Comparison of ENCODE assay signal across 1 mouse cellular context in the genomic region with DNA sequence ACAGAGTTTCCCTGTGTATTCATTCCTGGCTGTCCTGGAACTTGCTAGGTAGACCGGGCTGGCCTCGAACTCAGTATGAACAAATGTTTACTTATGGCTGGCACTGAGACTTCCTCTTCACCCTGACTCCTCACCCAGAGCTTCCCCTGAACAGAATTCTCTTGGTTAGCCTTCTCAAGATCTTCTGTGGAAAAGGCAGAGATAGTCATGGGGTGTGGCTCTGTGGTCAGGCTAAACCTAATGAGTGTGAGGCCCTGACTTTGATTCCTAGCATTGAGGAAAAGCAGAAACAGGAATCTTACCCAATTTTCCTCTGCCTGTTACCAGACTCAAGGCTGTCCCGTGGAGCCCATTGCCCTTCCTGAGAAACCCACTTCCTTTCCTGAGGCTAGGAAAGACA.
TF ChIP-seq lines count a peak whose summit lies in the region.

No protein-coding gene starts in this region.

TF ChIP-seq in myocyte, 11 proteins besides CTCF, POLR2A, EP300 and RAD21:
- no peak for TF ChIP-seq MYOD1 (IDR thresholded peaks at IDR 0.05; ENCODE audit: control insufficient read depth in 1 of 3, insufficient read length in 2 of 3, low read depth in 2 of 3)
- TF ChIP-seq TCF3 (IDR thresholded peaks at IDR 0.05; ENCODE audit: insufficient read length, low read depth), result no peak
- no peak for TF ChIP-seq MAX (IDR thresholded peaks at IDR 0.05; ENCODE audit: low read depth)
- no peak for TF ChIP-seq MYOG (IDR thresholded peaks at IDR 0.05; ENCODE audit: control insufficient read depth in 1 of 3, insufficient read depth in 1 of 3, insufficient read length in 2 of 3, low read depth in 2 of 3)
- no peak for TF ChIP-seq CEBPB (IDR thresholded peaks at IDR 0.05; ENCODE audit: insufficient read depth, poor library complexity, severe bottlenecking)
- no peak for TF ChIP-seq USF1 (IDR thresholded peaks at IDR 0.05; ENCODE audit: low read depth)
- TF ChIP-seq SRF (IDR thresholded peaks at IDR 0.05; ENCODE audit: control insufficient read depth, insufficient read length, low read depth), result no peak
- TF ChIP-seq REST (IDR thresholded peaks at IDR 0.05; ENCODE audit: insufficient read depth, insufficient read length), result no peak
- no peak for TF ChIP-seq E2F4 (IDR thresholded peaks at IDR 0.05; ENCODE audit: insufficient read depth)
- TF ChIP-seq POLR2AphosphoS2 (IDR thresholded peaks at IDR 0.05; ENCODE audit: insufficient read length, low read depth), result no peak
- TF ChIP-seq TCF12 (IDR thresholded peaks at IDR 0.05; ENCODE audit: insufficient read depth, poor library complexity, severe bottlenecking), result no peak
